Mouse (Mus musculus) kidney, postnatal 10 days (tissue): ENCODE results near the gene Atg7.

Source experiments
- DNase-seq: peaks from one replicate; pipeline ENCODE4 v3.0.0; 2021; ENCODE audit warnings: mixed read lengths

Atg7 gene

GRCm38 (mm10) chr6:114788663-114789062, 145.8 kb downstream of the Atg7 start:
- no peak for DNase-seq

- DNase-seq: no peak
These were observed 147.2 kb downstream of the Atg7 start for GRCm38 (mm10) chr6:114790084-114790483.

GRCm38 (mm10) chr6:114790902-114791301, 148.0 kb downstream of the Atg7 start:
- DNase-seq: no peak

DNA sequence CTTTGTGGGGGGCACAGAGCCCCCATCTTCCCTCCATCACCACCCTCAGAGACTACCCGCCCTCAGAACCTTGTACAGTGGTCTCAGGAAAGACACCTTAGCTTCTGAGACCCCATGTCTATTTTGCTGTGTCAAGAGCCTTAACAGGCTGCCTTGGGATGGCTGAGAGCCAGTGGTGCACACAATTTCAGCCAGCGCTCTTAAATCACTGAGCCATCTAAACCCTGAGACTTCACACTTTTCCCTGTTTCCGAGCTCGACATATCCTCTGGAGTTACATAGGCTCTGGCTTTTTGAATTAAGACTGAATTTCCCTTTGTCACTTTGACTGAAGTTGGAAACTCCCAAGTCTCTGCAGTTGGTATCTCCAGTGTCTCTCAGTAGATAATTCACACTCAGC, 148.9 kb downstream of the Atg7 start:
- peak; percentile 44 for DNase-seq

DNA sequence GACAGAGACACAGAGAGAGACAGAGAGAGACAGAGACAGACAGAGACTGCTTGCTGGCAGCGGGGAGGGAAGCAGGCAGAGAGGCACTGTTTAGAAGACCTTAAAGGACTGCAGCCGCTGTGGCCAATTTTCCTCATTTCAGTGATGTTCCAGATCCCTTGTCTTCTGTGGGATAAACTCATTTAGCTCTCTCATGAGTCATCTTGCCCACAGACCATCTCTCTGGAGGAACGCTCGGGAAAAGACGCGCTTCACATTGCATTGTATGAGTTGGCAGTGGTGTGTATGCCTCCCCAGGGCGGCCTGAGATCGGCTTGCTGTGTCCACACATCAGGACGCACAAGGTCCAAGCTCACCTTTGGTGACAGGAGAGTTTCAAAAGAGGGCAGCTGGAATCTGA, 151.8 kb downstream of the Atg7 start:
- DNase-seq: no peak

- no peak for DNase-seq
These were observed 152.9 kb downstream of the Atg7 start for GRCm38 (mm10) chr6:114795706-114796325.

GRCm38 (mm10) chr6:114797901-114798300, 155.0 kb downstream of the Atg7 start:
- DNase-seq: no peak

- DNase-seq: no peak
These were observed 155.8 kb downstream of the Atg7 start for GRCm38 (mm10) chr6:114798715-114799114.

- no peak for DNase-seq
These were observed 157.5 kb downstream of the Atg7 start for GRCm38 (mm10) chr6:114800291-114800965.

DNA sequence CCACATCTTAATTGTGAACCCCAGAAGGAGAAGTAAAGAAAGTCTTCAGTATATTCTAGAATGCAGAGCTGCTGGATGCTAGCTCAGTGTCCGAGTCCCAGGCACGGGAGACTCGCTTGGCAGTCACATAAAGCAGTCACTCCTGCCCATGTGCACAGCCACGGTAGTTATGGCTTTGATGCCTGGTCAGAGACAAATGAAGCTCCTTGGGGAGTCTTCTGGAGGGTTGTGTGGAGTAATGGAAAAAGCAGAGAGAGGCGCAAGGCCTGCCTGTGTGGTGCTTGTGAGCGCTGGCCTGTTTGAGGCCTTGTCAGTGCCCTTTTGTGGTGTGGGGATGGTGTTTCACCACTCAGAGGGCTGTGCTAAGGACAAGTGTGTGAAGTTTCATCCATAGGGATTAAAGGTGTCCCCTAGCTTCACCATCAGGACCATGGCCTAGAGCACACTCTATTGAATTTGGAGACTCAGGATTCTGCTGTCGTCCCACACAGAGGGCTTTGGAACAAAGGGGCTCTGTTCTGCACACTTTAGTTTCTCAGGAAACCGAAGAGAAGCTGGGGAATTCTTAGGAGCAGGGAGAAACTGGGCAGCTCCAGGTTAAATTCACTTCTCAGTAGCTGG, 161.1 kb downstream of the Atg7 start:
- DNase-seq: no peak

- no peak for DNase-seq
These were observed 162.0 kb downstream of the Atg7 start for GRCm38 (mm10) chr6:114804866-114805265.

DNA sequence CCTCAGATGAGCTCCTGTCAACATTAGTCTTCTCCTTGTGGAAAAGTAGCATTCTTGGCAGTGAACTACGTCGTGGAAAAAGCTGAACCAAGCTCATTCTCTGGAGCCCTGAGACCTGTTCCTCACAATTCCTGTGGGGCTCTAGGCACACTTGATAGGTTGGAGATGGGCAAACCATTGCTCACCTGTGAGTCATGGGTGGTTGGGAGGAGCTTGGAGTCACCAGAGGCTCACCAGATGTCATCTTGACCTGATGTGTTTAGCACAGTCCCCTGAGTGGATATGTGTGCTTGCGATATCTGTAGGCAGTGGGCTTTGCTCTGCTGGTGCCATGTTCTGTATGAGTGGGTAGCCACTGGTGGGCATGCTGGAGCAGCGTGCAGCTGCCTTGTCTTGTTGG, 163.0 kb downstream of the Atg7 start:
- DNase-seq: no peak

DNA sequence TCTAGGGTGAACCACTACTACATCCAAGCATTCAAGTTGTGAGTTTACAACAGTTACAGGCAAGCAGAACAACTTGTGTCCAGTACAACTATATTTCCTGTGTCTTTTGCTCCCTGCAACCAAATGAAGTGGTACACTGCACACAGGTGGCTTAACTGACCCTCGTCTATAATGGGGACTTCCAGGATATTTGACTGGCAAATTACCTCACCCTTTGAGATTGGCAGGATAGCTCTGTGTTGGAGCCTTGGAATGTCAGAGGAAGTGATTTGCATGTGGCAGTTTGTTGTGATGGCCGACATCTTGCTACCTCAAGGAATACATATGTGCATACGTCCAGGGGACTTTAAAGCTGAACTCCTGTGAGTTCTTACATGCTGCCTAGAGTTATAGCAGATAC, 164.6 kb downstream of the Atg7 start:
- DNase-seq: no peak

- DNase-seq: no peak
These were observed 165.9 kb downstream of the Atg7 start for GRCm38 (mm10) chr6:114808654-114809430.

- DNase-seq: no peak
These were observed 166.5 kb downstream of the Atg7 start for GRCm38 (mm10) chr6:114809431-114809811.

DNA sequence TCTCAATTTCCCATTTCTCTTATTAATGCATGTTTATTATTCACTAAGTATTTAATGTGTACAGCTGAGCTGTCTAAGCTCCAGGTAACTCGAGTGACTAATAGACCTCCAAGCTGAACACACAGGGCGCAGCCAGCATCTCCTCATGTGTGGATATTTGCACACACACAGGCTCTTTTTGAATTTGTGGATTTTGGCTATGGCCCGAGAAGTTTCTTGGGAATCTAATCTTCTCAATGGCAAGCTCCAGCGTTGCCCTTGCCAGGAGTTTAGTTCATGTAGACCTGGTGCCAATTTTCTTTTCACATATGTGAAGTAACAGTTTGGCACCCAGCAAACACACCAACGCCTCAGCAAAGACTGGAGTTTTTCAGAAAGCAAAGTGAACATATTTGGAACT, 169.4 kb downstream of the Atg7 start:
- no peak for DNase-seq

- DNase-seq: no peak
These were observed 169.9 kb downstream of the Atg7 start for GRCm38 (mm10) chr6:114812779-114813178.

DNA sequence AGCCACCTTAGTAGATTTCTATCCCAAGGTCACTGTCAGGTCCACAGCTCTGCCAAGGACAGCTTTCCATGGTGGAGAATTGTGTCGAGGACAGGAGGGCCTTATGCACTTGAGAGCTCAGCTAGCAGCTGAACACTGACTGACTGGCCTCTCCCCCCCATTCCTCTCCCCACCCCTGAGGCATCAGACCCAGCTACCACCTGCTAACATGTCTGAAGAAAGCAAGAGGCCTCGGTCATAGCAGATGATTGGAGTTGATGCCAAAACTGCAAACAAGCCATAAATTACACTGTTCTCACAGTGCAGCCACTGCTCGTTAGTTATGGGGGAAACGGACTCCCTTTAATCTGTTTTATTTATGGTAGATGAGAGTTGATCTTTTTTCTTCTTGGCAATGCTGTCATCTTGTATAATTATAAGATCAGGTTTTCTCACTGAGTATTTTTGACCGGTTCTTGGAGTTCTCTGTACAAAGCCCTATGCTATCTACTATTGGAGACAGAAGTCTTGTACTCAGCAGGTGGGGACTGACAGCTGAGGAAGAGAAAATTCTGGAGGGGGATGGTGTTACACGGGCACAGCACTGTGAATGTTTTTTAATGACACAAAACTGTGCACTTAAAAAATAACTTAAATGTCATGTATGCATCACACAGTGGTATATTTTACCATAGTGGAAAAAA, 171.4 kb downstream of the Atg7 start:
- no peak for DNase-seq

- peak; percentile 42 for DNase-seq
These were observed 172.2 kb downstream of the Atg7 start for GRCm38 (mm10) chr6:114814882-114815650.

GRCm38 (mm10) chr6:114817948-114818347, 175.1 kb downstream of the Atg7 start:
- DNase-seq: peak; percentile 38

- DNase-seq: peak; percentile 52
These were observed 175.6 kb downstream of the Atg7 start for GRCm38 (mm10) chr6:114818471-114818870.

GRCm38 (mm10) chr6:114819971-114820481, 177.1 kb downstream of the Atg7 start:
- peak; percentile 35 for DNase-seq
